Mouse (Mus musculus): ENCODE measurements at regions not wholly inside any gene's neighbourhood (a gene's known extent, or its start where the extent isn't known, plus 50 kb on each side); places are given as distances from the start of the nearest gene placed in this dataset.

- no peak overlapping the region for H3K27ac ChIP-seq (replicated peaks)
- no peaks in the 10 kb centered on the region for H3K36me3 ChIP-seq
- H3K4me1 ChIP-seq (replicated peaks), result no peaks in the 10 kb centered on the region
- H3K27me3 ChIP-seq, result no peaks in the 10 kb centered on the region
- H3K4me2 ChIP-seq, result no peak overlapping the region
- no peak overlapping the region for H3K4me3 ChIP-seq
- no peak for ATAC-seq (ENCODE audit: low read depth)
- H3K9me3 ChIP-seq, result no peaks in the 10 kb centered on the region
- no peak overlapping the region for H3K9ac ChIP-seq
- 95% methylated on average over 2 of the region's 2 CpGs for WGBS
Measured at GRCm38 (mm10) chr9:85144363-85144762, 168.2 kb upstream of the Gm11114 start.

GRCm38 (mm10) chr9:85165632-85166031 lies 146.9 kb upstream of the Gm11114 start:
- no peak overlapping the region for H3K27ac ChIP-seq (replicated peaks)
- H3K27me3 ChIP-seq, result no peaks in the 10 kb centered on the region
- no peaks in the 10 kb centered on the region for H3K9me3 ChIP-seq
- 96% methylated on average over 1 of the region's 1 CpGs for WGBS
- H3K4me2 ChIP-seq, result no peak overlapping the region
- H3K9ac ChIP-seq, result no peak overlapping the region
- H3K4me1 ChIP-seq (replicated peaks), result no peaks in the 10 kb centered on the region
- H3K4me3 ChIP-seq, result no peak overlapping the region
- H3K36me3 ChIP-seq, result no peaks in the 10 kb centered on the region
- no peak for ATAC-seq (ENCODE audit: low read depth)

- Histone ChIP-seq H3K27ac (replicated peaks) (no peak overlapping the region), H3K4me2 (no peak overlapping the region), H3K4me3 (no peak overlapping the region), H3K36me3 (no peaks in the 10 kb centered on the region), H3K9ac (no peak overlapping the region), H3K4me1 (replicated peaks) (no peaks in the 10 kb centered on the region), H3K27me3 (no peaks in the 10 kb centered on the region), H3K9me3 (no peaks in the 10 kb centered on the region)
- no peak for ATAC-seq (ENCODE audit: low read depth)
Measured at GRCm38 (mm10) chr9:85167243-85167642, 145.3 kb upstream of the Gm11114 start.

- Histone ChIP-seq H3K27ac (replicated peaks) (no peak overlapping the region), H3K4me1 (replicated peaks) (no peaks in the 10 kb centered on the region), H3K9ac (no peak overlapping the region), H3K27me3 (no peaks in the 10 kb centered on the region), H3K36me3 (no peaks in the 10 kb centered on the region), H3K9me3 (no peaks in the 10 kb centered on the region), H3K4me2 (no peak overlapping the region), H3K4me3 (no peak overlapping the region)
- ATAC-seq (ENCODE audit: low read depth), result no peak
- WGBS, result 77% methylated on average over 3 of the region's 3 CpGs
Measured at GRCm38 (mm10) chr9:85174431-85174830, 138.1 kb upstream of the Gm11114 start.

- 87% methylated on average over 3 of the region's 3 CpGs for WGBS
- Histone ChIP-seq H3K4me1 (replicated peaks) (no peaks in the 10 kb centered on the region), H3K4me3 (no peak overlapping the region), H3K36me3 (no peaks in the 10 kb centered on the region), H3K27me3 (no peaks in the 10 kb centered on the region), H3K27ac (replicated peaks) (no peak overlapping the region), H3K9me3 (no peaks in the 10 kb centered on the region), H3K4me2 (no peak overlapping the region), H3K9ac (no peak overlapping the region)
- no peak for ATAC-seq (ENCODE audit: low read depth)
Measured at GRCm38 (mm10) chr9:85201202-85201601, 111.4 kb upstream of the Gm11114 start.

- WGBS, result 73% methylated on average over 3 of the region's 3 CpGs
- Histone ChIP-seq H3K36me3 (no peaks in the 10 kb centered on the region), H3K4me3 (no peak overlapping the region), H3K4me1 (replicated peaks) (no peaks in the 10 kb centered on the region), H3K27me3 (no peaks in the 10 kb centered on the region), H3K4me2 (no peak overlapping the region), H3K27ac (replicated peaks) (no peak overlapping the region), H3K9me3 (no peaks in the 10 kb centered on the region), H3K9ac (no peak overlapping the region)
- ATAC-seq (ENCODE audit: low read depth), result no peak
Measured at GRCm38 (mm10) chr9:85224870-85225269, 87.7 kb upstream of the Gm11114 start.

Data from neural tube, embryonic 13.5 days (tissue).